Mouse (Mus musculus) hindlimb bud, embryonic 11.5 days (tissue): ENCODE measurements around the gene Zmynd11.
"Not testable (repeated sequence)": the region's sequence is repeated elsewhere in the genome, so short reads cannot be mapped to it uniquely, and the experiment has no call there.

Experiments used
- DNase-seq: peaks from one replicate; pipeline ENCODE4 v3.0.0-alpha.2; 2012; ENCODE audit warnings: low read depth, low spot score; ENCODE audit errors: extremely low spot score

Zmynd11 gene

DNA sequence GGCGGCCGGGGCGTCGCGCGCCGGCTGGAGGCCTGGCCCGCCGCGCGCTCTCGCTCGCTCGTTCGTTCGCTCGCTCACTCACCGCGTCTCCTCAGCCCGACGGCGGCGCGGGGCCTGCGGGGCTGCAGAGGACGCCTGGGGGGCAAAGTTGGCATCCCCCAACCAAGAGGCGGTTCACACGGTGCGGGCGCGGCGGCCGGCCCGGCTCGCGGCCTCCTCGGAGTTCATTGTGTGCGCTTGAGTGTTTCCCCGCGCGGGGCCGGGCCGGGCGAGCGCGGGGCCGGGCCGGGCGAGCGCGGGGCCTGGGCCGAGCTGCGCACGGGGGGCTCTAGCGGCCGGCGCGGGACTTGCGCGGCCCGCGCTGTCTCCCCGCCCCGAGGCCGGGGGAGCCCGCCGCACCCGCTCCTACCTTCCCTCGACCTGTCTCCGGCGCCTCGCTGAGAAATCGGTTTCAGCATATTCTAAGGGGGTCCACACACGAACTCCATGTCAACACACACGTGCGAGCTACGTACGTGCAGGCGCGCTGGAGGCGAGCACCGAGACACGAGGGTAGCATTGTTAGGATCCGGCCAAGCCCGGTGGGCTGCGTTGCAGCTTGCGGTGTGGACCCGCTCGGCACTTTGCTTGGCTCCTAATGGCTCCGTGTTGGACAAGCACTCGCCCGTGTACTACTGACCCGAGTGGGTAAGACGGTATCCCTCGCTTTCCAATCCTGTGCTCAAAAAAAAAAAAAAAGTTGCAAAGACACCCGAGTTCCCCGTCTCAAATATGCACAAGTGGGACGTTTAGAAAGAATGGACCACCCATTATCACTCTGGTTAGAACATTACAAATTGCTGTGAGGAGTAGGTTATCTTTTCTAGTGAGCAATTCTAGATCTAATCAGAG, at the start of gene Zmynd11:
Gene Zmynd11 (minus strand): TSS at position 685 of the 891 bp plus-strand sequence.
- DNase-seq, result no peak

- DNase-seq, result no peak
Observed at GRCm38 (mm10) chr13:9795889-9796631, 30.9 kb upstream of the Zmynd11 start.

DNA sequence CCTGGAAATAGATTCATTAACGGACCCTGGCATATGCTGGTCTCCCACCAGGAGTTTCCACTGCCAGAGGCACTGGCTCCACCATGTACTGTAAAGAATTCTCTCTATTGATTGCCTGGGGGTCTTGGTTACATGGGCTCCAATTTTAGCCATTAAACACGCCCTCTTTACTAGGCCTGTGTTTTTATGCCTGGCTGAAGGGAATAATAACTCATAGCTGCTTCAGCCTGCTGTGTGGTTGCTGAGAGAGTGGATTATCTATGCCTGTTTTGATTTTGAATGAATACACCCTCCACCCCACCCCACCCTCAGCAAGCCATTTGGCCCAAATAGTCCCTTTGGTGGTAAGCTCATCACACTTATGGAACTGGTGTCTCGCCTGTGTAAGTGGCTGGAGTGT, 20.9 kb upstream of the Zmynd11 start:
- DNase-seq, result no peak

DNA sequence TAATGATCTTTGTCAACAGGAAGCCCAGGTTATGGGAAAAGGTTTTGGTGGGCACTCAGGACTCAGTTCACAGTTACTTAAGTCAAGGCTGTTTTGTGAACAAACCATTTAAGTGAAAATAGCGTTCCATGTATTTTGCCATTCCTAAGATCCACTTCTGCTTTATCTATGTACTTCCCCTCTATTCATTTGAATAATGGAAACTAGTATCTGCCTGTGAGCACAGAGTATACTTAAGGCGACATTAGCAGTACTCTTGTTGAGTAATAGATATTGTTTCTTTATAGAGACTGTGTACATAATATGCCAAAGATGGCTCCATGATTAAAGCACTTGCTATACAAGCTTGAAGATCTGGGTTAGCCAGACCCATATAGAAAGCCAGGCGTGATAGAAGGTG, 18.6 kb upstream of the Zmynd11 start:
- DNase-seq, result no peak

- DNase-seq, result no peak
Observed at GRCm38 (mm10) chr13:9775901-9776300, 10.8 kb upstream of the Zmynd11 start.

DNA sequence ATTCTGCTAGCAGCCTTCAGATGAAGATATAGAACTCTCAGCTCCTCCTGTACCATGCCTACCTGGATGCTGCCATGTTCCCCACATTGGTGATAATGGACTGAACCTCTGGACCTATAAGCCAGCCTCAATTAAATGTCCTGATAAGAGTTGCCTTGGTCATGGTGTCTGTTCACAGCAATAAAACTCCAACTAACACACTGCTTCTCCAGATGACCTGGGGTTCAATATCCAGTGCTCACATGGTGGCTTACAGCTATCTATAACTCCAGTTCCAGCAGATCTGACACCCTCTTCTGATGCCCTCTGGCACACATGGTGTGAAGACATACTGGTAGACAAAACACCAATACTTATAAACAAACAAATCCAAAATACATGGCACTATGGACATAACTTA, 8.9 kb upstream of the Zmynd11 start:
- DNase-seq, result no peak

DNA sequence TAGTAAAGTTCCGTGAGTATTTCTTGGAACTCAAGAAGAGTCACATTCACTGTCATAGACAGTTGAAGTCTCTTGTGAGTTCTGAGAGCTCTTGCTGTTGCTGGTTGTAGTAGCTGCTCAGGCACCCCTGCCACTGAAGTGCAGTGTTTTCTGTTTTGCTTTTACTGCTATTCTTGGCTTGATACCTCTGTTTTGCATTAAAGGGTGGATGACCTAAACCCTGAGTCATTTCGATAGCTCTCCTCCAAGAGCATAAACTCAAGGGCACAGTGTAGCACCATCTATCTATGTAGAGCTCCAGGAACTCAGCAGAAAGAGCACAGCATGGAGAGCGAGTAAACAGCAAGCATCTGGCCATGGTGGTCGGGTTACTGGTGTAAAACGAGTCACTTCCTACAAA, 2.1 kb upstream of the Zmynd11 start:
- DNase-seq, result no peak

DNA sequence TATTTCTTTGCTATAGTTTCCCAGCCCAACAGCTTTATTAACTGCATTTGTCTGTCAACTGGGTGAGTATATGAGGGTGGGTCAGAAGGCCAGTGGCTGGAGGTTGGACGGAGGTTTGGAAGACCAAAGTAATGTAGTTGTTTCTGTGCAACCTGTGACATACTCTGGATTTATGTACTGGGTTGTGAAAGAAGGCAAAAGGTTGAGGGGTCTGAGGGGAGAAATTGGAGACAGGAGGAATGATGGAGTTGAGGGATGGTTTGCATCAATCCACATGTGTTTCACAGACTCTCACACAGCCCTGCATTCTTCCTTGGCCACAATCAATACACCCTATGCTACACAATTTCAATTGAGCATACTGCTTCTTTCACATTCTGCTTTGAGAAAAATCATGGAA, 1.4 kb upstream of the Zmynd11 start:
- DNase-seq, result no peak

GRCm38 (mm10) chr13:9765537-9765851, 364 bp upstream of the Zmynd11 start:
- DNase-seq, result no peak

- no peak for DNase-seq
Observed at GRCm38 (mm10) chr13:9763828-9764645, 1.1 kb downstream of the Zmynd11 start.

GRCm38 (mm10) chr13:9763100-9763827, 1.9 kb downstream of the Zmynd11 start:
- DNase-seq, result no peak

DNA sequence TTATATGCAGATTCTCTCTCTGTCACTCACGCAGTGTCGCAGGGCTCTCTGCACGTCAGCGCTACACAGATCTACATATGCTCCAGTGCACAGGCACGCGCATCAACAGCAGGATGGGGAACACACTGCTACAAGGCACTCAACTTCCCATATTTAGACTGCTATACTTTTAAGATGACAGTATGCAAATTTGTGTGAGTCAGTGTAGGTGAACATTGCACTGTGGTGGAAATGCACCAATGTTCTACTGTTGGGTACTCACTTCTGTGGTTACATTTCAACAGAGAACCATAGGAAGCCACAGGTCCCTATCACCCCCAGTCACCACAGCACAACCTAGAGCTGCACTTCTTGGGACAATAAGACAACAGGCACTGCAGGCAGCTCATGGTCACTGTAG, 5.1 kb downstream of the Zmynd11 start:
- DNase-seq, result no peak

DNA sequence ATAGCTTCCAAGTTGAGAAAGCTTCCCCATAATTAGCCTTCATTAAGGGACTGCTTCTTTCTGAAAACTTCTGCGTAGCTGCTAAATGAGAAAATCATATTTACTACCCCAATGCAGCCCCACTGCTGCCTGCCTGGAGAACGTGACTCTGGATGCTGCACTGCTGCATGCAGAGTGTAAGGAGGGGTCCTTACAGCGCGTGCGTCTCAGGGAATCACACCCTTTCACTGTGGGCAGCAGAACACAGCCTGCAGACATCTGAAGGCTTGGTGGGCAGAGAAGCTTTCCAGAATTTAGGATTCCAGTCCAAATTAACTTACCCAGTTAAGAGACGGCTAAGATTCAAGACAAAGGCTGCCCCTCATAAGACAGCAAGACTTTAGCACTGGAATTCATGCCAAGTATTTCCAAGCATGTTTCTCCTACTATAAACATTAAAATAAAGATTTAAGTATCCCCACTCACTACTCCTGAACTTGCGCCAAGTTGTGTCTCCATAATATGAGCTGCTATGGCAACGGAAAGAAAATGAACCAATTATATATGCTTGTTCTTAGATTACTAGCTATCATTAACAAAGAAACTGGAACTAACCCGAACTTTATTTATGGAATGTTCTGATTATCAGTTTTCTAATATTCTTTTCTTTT, 7.2 kb downstream of the Zmynd11 start:
- no peak for DNase-seq

DNA sequence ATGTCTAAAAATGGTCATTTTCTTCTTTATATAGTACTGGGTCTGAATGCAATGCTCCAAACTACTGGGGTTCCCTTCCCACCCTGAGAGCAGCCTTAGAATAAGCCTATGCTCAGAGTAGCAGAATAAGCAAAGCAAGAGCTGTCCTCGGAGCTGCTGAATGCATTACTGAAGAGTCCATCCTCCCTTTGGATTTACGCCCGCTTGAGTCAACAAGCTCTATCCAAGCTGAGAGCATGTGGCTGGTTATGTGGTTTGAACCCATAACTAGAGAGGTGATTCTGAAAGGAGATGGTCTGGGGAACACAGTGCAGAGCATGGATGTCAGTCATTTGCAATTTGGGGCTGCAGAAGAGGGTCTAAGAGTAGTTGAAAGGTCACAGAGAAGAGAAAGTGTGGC, 11.4 kb downstream of the Zmynd11 start:
- no peak for DNase-seq

DNA sequence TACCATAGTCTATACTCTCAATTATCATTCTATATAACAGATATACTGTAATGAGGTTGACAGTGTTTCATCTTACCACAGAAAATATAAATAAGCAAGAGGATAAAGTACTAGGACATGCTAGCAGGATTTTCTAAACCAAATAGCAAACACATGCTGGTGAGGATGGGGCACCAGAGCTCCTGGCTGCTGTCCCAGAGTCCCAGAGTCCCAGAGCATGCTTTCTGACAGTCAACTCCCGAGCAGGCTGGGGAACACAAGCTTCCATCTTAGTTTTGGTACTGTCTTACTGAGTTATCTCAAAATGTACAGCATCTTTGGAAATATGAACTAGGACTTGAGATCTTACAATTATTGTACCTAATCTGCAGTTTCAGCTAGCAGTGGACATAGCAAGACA, 14.8 kb downstream of the Zmynd11 start:
- DNase-seq, result no peak

- no peak for DNase-seq
Observed at GRCm38 (mm10) chr13:9749796-9750195, 15.3 kb downstream of the Zmynd11 start.

DNA sequence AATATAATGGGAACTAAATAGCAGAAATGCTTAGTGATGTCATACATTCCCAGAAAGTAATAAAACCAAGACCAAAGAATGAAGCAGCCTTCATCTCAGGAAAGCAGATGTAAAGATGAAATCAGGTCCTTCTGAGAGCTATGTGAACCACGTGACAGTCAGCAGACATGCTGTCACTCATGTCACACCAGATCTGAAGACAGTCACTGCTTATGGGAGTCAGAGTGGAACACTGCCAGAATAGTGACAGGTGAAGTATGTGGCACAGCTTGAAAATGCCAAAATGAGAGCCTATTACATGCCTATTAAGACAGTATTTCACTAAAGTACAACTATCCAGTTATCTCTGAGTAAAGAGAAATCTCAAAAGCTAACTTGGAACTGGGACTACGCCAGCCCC, 26.9 kb downstream of the Zmynd11 start:
- DNase-seq, result no peak

DNA sequence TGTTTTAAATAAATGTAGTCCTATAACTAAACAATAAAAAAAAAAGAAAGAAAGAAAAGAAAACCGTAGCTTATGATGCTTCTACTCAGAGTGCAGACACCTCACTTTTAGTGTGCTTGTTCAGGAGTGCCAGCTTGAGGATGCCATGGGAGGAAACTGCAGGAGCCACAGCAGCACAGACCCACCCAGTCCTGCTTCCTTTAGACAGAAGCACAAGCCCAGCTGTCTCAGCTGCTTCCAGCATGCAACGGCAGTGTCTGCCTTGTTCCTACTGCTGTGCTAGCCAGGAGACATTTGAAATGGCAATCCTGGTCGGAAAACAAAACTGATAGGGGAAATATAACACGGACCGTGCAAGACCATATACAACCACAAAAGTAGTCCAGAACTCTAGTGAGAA, 28.1 kb downstream of the Zmynd11 start:
- DNase-seq, result no peak

- DNase-seq, result not testable (repeated sequence)
Observed at GRCm38 (mm10) chr13:9732262-9732661, 32.9 kb downstream of the Zmynd11 start.

DNA sequence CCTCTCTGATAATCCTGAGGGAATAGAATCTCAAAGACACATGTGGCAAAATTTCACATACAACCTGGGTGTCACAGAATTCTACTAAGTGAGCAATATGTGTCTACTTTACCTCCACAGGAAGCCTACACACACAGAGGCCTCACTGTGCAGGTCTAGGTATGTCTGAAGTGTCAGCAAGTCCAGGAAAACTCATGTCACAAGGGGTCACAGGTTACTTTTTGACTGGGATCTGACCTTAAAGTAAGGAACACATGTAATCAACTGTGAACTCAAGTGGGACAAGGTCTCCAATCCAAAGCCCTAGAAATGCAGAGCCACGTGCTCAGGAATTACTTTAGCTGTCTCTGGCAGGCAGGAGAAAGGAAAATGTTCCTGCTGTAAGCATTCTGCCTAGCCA, 36.1 kb downstream of the Zmynd11 start:
- DNase-seq, result no peak
